Mouse (Mus musculus) urinary bladder, postnatal 36 days (tissue): ENCODE measurements around the gene Phldb1.
A peak's percentile ranks its signal among the peaks of the same experiment; 100 is the strongest.
"Not testable (repeated sequence)": the region's sequence is repeated elsewhere in the genome, so short reads cannot be mapped to it uniquely, and the experiment has no call there.

ENCODE experiments used
- DNase-seq, 2 experiments: peaks; one replicate each; pipeline ENCODE4 v3.0.0; 2022; ENCODE audit warnings: low spot score in 2 of 2, mixed read lengths in 1 of 2

Phldb1 gene

DNA sequence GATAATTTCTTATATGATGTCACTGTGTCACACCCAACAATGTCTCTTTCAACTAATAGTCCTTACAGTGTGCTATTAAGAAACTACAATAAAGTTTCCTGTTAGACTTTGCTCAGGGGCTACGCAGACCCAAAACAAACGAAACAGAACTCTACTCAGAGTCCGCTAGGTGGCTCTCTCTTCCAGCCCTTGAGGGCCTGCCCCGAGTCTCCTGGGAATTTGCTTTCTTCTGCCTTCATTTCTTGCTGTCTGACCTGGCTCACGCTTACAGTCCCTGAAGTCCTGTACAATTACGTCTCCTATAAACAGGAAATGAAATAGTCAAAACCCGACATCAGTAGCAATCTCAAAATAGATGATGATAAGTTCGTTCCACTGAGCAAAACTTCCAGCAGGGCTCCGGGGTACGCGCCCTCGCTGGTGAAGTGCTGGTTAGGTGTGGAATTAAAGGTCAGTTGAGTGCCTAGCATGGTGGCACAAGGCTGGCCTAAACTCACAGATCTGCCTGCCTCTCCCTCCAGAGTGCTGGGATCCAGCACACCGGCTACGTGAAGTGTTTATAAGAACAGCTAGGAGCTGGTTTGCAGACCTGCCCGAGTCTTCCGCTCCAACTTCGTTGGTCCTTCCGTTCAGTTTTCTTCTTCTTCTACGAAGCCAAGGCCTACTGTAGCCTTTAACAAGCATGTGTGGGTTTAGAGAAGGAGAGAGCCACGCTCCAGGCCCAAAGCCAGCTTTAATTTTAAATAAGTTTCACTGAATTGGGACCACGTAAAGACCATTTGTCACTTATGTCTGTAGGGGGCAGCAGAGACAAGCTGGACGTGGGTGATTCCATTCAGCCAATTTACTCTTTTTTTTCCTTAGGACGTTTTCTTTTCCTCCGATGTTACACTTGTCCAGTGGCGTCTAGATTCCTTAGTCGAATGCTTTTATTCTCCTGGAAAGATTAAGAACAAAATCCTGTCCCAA is 79.6 kb downstream of the Phldb1 start:
- DNase-seq = peak; percentile 35 to 54

DNA sequence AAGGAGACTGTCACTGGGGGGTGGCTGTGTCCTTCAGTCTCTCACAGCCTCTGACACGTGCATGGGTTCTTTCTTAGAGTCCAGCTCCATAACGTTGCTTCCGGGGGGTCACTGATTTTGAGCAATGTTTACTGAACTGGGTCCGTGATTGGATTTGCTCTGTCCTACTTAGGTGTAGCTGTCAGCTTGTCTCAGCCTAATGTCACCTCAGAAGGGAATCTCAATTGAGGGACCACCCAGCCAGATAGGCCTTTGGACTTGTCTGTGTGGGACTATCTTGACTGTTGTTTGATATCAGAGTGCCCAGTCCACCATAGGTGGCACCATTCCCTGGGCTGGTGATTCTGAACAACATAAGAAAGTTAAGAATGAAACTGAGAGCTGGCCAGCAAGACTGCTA is 81.1 kb downstream of the Phldb1 start:
- no peak for DNase-seq

DNA sequence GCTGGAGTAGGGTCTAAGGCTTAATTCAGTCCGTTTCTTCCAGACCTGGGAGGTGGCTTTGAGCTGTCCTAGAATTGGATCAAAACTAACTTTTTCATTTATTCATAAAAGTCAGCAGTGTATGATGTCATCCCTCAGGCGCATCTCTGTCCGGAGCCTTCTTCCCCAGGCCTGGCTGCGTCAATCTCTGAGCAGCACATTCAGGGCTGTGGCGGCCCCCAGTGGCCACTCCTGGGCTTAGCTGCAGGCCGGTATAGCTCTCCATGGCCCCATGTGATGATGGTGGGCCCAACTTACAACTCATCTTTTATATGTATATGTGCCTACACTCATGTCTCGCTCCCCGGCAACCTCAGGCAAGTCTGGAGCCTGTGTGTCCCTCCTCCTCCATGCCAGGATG is 83.0 kb downstream of the Phldb1 start:
- DNase-seq = peak; percentile 57 to 77

DNA sequence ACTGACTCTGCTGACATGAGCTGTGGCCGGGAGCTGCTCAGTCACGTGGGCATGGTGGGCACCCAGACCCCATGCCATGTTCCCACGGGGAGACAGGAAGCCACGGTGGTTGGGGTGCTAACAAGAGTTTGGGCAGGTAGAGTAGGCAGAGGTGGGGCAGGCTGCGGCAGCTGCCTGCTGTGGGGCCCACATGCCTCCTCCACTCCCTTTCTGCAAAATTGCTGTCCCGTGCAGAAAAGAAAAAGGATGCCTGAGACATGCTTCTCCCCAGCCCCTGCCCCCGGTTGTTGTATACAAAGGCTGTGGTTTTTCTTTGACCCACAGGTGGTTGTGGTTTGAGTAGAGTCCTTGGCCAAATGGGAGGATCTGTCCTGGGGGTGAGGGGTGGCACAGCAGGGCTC is 86.1 kb downstream of the Phldb1 start:
- DNase-seq = no peak

DNA sequence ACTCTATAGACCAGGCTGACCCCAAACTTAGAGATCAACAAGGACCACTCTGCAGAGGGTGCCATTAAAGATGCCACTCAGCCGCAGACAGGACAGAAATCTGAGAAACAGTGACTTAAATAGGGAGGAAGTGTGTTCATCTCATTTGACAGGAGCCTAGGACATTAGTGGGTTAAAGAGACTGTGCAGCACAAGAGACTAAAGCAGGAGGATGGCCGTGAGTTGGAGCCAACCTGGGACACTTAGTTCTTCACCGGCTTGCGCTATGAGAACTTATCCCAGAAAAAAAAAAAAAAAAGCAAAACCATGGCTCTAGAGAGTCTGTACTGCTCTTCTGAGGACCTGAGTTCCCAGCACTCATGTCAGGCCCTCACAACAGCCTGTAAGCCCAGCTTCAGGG is 87.3 kb downstream of the Phldb1 start:
- no peak for DNase-seq

DNA sequence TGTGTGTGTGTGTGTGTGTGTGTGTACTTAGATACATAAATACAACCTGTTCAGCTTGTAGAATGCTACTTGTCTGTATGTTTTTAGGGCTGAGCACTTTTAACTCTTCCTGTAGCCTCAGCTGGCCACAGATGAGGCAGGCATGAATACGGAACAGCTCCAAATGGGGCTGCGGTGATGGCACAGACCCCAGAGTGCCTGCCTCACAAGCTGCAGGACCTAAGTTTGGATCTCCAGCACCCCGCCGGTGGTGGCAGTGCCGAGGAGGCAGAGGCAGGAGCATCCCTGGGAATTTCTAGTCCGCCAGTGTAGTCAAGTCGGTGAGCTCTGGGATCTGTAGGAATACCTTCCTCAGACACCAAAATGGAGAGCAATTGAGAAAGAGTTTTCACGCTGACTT is 88.0 kb downstream of the Phldb1 start:
- DNase-seq = no peak

DNA sequence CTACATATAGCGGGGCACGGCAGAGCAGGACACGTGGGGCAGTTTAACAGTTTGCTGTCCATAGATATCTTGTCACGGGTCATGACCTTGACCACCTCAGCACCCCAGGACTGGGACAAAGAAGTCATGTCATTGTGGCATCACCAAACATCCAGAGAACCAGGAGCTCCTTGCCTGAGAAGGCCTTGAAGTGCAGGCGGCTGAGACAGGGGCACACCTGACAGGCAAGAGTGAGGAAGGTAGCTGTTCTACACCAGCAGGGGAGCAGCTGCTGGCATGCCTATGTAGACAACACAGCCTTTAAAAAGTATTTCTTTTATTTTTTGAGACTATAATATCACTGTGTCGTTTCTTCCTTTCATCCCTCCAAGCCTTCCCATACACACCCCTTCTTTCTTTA is 88.6 kb downstream of the Phldb1 start:
- no peak for DNase-seq

DNA sequence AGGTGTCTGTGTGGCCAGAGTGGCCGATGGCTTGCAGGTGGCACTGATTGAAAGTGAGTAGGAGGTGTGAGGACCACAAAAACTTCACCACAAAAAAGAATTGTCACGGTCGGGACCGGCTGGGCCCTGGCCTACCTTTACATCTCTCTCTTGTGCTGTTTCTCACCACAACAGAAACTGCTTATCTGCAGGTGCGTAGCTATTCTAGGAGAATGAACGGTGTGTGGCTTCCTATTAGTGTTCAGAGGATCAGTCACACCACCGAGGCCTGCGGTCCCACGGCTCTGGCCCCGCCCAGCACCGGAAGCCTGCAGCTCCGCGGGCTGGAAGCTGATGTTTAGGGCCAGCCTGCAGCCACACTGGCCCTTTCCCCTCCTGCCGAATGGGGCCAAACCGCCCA is 89.1 kb downstream of the Phldb1 start:
- DNase-seq = no peak

DNA sequence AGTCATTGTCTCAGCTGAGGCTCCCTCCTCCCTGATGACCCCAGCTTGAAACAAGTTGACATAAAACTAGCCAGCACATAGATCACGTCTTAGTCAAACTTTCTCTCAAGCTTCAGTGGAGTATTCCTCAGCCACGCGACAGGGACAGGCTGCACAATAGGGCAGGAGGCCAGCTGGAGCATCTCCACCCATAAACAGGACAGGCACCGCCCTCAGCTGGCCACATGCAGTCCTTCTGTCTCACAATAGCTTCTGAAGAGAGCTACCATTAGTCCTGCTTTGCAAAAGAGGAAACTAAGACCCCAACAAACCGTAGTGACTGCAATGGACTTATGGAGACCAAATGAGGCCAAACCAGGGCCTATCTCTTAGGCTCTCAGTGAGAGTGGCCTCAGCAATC is 89.5 kb downstream of the Phldb1 start:
- DNase-seq = peak in 1 of 2 experiments; percentile 61

DNA sequence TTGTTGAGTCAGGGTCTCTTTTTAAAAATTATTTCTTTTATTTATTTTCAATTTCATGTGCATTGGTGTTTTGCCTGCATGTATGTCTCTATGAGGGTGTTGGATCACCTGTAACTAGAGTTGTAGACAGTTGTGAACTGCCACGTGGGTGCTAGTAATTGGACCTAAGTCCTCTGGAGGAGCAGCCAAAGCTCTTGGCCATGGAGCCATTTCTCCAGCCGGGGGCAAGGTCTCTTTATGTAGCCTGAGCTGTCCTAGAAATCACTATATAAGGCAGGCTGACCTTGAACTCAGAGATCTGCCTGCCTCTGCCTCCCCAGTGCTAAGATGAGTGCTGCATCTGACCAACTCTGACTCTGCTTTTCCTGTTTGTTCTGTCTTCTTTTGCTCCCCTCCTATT is 90.8 kb downstream of the Phldb1 start:
- DNase-seq = no peak

DNA sequence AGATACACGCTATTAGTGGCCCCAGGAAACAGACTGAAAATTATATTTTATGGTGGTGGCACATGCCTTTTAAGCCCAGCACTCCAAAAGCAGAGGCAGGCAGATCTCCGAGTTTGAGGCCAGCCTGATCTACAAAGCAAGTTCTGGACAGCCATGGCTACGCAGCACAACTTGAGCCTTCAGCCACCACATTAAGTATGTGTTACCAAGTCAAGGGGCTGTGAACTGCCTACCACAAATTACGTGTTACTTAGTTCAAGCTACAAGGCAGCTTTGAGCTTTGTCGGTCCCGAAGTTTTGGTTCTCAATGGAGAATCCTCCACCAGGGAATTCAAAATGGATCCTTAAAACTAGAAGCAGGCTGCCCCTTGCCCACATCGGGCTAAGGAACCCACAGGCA is 91.9 kb downstream of the Phldb1 start:
- DNase-seq = no peak

DNA sequence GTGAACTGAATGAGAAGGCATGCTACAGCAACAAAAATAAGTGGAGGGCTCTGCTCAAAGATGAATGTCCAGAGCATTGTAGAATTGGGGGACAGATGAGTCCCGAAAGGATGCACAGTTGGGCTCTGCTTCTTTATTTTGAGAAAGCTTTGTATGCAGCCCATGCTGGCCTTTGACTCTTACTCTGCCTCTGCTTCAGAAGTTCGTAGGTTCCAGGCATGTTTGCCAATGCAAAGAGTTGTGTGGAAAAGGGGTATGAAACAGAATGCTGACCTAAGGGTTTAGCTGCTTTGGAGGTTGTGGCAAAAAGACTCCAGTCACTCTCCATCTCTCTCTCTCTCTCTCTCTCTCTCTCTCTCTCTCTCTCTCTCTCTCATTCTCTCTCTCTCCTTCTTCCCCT is 93.4 kb downstream of the Phldb1 start:
- no peak for DNase-seq

DNA sequence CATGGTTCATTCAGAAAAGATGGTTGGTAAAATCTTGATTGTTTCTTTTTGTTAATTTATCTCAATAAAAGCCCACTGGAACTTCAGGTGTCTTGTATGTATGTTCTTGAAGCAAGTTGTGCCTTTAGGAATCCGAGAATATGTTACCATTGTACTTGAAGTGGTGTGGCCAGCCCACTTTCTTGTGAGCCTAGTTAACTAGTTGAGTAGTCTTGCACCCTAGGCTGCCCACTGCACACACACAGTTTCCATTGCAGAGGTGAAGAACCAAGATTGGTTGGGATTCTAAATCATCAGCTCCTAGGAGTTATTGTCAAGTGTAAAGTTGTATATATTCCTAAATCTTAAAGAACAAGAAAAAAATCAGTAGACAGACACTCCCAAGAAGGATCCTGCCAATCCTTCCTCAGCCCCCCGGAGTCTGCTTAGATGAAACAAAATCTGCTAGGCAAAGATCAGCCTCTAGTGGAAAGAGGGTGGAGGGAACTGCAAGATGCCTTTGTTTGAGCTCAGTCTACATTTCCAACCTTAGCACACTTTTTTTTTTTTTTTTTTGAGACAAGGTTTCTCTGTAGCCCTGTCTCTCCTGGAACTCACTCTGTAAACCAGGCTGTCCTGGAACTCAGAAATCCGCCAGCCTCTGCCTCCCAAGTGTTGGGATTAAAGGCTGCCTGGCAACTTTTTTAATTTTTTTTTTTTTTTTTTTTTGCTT is 94.2 kb downstream of the Phldb1 start:
- DNase-seq = no peak

DNA sequence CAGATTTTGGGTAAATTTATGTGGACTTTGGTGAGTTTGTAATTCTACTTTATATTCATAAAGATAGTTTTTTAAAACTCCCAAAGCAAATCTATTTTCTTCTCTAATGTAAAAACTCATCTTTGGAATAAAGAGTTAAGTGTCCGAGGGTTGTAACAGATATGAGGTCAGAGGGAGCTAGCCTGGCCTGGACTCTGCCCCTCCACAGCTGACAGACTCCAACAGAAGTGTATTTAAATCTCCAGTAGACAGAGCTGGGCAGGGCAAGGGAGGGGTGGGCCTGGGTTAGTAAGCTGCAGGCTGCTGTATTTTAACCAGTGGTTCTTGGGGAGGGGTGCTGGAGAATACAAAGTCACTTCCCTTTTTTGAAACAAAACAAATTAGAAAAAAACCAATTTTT is 95.0 kb downstream of the Phldb1 start:
- not testable (repeated sequence) for DNase-seq

DNA sequence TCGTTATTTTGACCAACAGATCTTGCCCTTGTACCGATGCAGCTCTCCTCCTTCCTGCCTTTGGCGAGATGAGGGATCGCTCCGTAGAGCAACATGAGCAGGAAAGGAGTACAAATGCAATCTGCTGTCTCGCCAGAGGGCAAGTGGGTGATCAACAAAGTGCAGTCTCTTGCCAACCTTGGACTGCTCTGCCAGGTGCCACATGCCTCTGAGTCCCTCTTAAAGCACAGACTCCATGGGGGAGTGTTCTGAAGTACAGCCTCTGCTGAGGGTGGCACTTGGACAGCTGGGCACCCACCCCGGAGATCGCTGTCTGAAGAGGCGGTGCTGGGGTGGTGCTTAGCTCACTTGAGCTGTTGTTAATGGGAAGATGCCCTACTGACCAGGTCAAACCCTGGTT is 96.3 kb downstream of the Phldb1 start:
- DNase-seq = not testable (repeated sequence)

DNA sequence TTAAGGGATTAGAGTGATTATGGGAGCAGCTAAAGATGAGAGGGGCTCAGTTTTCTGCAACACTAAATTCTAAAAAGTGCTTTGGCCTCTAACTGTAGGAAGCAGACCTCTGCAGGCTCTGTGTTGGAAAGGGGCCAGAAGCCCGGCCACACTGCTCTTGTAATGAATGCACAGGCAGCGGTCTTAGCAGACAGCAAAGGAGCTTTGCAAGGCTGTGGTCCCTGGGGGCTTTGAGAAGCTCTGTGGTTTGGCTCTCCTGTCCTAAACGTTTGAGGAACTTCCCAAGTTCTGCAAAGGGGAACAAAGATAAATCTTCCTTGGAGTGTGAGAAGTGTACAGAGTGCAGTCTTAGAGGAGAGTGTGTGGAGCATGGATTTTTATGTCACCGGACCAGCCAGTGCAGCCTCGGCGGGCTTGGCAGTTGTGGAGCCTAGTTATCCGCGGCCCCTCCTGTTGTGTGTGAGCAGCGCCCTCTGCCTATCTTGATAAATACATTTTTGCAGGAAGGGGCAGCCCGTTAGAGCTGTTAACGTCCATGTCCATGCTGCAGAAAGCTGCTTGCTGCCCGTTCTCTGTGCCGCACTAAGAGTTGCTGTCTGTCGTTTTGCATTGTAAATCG is 97.3 kb downstream of the Phldb1 start:
- no peak for DNase-seq
